Mouse (Mus musculus) kidney, postnatal 36 days (tissue): Measurements from ENCODE around the gene Dusp14.
A peak's percentile ranks its signal among the peaks of the same experiment; 100 is the strongest.

Source experiments
- DNase-seq, 2 experiments: peaks; one replicate each; pipeline ENCODE4 v3.0.0; 2021 to 2022; ENCODE audit warnings: mixed read lengths in 2 of 2

Dusp14 gene

DNA sequence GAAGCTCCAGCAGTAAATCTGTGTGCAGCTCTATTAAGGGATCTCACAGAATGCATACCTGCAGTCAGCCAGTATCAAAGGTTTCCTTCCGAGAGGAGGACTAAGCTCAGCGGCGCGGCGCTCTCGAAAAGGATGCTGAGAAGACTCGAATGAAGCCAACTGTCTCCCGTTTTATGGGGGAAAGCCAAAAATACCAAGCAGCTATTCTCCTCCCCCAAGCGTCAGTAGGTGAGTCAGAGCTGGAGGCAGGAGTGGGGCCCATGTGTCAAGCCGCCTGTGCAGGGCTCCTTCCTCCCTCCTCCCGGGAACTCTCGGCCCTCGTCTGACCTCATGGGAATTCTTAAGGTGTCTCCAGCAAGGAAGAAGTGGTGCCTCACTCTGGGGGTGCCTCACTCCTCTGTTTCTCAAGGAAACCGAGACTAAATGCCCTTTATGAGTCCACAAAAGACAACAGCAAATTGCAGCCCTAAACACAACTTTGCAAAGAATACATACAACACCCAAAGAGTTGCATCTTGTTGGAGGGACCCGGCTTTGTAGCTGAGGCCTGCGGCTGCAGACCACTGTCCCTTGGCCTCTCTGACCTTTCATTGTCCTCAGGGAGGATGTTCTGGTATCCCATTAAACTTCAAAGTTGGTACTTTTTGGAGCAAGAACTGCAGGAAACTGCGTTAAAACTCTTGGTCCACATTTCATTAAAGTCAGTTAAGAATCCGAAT lies 2.0 kb downstream of the Dusp14 start:
- DNase-seq: peak; percentile 42 to 45

DNA sequence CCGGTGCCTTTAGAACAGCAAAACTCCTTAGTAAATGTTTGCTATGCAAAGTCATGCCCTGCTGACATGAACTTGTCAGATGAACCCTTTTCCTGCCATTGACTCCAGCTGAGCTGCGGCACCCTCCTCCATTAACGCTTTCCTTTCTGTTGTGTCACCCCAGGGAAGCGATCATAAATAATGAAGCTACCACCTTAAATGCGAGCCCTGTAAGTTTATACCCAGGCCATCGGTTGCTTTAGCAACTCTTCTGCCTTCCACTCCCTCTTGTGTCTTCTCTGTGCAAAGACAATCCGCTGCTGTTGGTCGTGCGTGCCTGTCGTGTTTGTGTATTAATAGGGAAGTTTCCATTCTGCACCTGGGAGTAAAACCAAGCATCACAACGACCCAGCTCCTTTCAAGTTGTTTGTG lies 3.0 kb downstream of the Dusp14 start:
- DNase-seq: peak in 1 of 2 experiments; percentile 36

DNA sequence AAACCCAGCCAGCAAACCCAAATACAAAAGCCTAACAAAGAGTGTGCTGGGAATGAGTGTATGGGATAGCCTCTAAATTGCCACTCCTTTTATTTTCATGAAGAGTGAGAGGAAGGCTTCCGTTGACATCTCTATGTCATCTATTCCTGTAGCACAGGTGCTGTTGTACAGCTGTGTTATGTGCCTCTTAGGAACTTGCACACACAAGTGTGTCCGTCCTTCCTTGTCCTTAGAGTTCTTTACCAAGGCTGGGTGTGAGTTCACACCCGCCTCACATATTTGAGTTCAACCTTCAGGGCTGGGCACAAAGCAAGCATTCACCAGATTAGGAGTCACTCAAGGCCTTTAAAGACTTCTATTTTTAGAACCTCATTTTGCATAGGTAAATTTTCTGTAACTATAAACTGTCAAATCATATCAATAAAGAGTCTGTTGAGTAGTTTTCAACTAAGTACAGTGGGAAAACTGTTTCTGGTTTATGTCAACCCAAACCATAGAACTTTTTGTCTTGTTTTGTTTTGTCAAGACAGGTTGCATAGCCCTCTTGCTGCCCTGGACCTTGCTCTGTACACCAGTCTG lies 5.3 kb downstream of the Dusp14 start:
- no peak for DNase-seq

DNA sequence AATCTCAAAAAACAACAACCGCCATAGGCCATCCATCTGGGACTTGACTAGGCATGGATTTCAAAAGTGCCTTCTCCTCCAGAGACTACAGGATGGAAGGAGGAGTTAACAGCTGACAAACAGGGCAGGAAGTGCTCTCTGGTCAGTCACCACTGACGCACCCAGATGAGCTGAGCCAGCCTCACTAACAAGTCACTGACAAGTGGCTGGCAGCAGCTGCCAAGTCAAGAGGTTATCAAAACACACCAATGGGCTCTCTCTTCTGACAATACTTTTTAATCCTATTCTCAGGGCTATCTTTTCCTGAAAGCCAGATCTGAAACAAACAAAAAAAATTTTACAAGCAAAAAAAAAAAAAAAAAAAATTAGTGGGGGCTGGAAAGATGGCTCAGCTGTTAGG lies 6.3 kb downstream of the Dusp14 start:
- peak in 1 of 2 experiments; percentile 25 for DNase-seq

DNA sequence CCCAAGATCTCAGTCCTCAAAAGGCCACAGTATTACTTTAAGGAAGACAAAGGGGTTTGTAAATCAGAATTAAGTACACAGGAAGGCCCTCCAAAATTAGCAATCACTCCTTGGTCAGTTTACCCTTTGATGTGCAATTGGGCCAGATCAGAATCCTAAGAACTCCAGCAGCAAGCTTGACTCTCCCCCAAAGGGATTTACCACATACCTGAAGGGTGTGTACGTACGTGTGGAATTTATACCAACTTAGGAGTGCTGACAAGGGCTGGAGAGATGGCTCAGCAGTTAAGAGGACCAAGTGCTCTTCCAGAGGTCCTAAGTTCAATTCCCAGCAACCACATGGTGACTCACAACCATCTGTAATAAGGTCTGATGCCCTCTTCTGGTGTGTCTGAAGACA lies 7.2 kb downstream of the Dusp14 start:
- no peak for DNase-seq

DNA sequence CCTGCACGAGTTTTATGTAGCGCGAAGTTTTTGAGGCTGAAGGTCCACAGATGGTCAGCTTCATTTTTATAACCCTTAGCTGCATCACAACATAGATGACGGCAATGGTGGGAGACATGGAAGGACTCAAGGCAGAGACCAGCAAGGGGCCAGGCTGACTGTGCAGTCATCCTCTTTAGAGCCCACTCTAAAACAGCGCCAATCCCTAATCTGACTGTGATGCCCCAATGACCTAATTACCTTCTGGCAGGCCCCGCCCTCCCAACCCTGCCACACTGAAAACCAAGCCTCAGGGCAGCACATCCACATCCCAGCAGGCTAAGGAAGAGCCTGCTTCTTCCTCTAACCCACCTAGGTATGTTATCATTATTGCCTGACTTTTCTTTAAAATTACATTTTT lies 8.4 kb downstream of the Dusp14 start:
- DNase-seq: no peak

DNA sequence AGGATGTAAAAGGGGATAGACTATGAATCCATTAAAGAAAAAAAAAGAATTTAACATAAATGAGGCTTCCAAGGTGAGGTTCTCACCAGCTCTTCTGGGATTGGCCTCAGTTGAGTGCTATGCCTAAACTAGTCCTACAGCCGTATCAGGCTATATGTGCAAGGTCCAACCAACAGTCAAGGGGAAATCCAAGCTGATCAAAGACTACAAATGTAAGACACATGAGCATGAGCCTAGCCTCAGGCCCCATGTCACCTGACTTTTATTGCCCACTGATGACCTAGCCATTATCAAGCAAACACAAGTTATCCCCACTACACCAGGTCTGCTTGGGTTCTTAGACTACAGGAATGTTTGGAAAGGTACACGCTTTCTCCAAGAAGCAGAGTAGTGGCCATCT lies 9.3 kb downstream of the Dusp14 start:
- DNase-seq: no peak

DNA sequence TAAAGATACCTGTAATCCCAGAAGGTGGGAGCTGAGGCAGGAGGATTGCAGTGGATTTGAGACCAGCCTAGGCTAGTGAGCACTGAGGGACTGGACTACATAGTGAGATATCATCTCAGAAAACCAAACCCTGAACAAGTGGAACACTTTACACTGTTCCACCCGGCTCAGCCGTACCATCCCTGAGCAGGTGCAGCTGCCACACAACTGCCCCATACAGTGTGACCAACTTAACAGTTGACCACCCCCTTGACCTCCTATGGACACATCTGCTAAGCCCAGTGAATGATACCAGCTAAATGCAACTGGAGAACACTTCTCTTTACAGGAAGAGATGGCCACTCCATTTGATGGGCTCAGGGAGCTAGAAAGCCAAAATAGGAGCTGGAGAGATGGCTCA lies 11.6 kb downstream of the Dusp14 start:
- no peak for DNase-seq

DNA sequence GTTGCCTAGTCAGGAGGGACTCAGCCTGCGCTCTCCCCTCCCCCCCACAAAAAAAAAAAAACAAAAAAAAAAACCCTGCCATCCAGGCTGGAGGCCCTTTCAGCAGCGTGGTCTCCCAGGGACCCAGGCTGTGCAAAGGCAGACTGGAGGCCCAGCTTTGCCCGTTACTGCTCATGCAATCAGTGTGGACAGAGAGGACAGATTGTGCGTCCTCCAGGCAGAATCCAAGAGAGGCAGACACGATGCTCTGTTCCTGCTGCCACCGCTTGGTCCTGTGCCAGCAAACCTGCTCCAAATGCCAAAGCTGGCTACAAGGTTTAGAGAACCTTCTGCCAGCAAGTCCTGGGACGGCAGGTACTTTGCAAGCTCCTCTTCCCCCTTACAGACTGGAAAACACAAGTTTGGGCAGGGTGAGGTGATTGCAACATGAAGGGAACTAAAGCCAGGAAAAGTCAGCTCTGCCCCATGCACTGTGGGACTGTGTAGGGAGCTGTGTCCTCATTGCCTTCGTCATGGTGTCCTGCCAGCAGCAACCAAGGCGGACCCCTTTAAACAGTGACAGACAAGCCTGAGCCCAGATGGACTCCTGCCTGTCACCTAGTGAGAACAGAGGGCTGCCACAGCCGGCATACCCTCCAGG lies 15.4 kb downstream of the Dusp14 start:
- peak in 1 of 2 experiments; percentile 68 for DNase-seq

DNA sequence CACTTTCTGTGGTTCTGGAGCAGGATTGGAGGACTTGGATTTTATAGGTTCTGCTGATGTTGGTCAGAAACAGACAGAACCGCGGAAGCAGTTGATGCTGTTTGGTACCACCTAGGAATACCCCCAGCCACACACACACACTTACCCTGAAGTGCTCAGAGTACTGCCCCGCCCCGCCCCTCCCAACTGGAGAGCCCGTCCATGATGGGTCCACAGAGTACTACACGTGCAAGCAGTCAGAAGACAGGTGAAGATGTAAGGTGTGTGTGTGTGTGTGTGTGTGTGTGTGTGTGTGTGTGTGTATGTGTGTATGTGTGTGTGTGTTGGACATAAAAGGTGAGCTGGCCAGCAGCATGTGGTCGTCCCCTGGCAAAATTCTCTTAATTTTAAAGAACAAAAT lies 16.0 kb downstream of the Dusp14 start:
- no peak for DNase-seq

DNA sequence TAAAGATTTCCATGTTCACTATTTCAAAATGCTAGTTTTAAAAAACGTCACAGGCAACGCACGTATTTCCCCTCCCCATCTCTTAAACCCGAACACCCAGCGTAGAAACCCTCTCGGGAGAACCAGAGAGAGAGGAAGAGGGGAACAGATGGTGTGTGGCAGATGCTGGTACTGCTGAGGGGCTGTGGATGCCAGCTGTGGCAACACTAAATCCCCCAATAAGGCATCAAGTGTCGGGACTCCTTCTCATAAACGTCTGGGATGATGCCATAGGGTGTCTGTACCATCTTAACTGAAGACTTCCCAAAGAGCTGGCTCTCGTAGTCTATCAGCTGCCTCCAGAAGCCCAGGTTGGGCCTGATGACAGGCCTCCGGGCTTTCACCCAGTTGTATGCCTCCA lies 20.6 kb downstream of the Dusp14 start:
- DNase-seq: no peak

DNA sequence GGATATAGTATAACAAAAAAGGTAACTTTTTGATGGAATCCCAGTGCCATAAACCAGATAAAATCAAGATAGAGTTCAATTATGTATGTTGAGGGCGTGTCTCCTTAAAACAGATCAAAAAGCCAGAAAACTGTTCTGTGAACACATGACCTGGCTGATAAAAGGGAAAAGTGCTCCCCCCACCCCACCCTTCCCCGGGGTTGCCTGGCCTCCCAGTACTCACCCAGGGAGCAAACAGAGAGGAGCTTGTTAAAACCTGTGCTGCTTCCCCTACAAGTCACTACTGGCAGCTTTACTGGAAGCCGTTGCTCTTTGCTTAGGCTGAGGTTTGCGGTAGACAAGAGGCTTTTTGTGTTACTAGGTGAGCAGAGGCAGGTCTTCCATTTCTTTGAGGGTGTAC lies 21.8 kb downstream of the Dusp14 start:
- DNase-seq: no peak

DNA sequence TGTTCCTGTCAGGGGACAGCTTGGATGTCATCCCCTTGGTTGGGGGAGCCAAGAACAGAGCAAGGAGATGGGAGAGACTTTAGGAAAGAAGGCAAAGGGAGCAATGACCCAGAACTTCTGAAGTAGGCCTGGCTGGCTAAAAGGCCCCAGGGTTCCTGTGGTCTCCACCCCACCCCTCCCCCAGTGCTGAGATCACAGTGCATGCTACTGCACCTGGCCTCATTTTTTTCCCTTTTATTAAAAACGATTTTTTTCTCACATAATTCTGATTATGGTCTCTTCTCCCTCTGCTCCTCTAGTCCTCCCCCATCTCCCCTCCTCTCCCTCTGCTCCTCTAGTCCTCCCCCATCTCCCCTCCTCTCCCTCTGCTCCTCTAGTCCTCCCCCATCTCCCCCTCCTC lies 24.1 kb downstream of the Dusp14 start:
- no peak for DNase-seq

DNA sequence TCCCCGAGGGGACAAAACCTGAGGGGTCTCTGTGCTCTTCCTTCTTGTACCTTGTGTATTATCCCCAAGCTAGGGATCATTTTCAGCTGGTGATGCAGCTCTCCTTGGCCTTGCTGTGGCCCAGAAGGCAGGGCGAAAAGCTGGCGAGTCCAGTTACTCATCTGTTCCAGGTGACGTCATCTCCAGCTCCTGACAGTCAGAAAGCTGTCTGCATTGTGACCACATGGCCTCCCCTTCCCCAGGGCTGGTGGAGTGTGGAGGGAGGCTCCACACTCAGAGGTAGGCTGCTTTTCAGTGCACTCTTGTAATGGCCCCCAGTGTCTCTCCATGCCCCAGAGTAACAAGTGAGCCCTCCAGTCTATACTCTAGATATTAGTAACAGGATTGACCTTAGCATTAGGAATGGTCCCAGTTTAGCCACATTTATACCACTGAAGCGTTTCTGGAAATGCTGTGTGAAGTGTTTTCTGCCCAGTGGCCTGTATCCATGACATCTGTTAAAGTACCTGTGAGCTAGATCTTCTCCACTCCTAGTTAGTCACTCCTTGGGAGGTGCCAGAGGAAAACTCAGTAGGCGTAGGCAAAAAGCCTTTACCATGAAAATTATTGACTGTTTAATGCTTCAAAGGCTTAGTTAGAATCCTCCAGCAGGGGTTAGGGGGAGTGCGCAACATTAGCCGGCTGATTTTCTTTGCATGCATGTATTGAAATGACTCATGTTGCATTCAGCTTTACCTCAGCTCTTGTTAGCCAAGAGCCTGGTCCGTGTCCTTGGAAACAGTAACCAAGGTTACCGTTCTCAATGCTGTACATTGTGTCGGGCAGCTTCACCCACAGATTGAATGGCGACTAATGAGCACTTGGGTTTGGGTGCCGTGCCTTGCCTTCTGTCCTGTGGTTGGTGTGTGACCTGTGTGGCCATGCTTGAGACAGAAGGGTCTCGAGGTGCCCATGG lies 26.0 kb downstream of the Dusp14 start:
- no peak for DNase-seq

DNA sequence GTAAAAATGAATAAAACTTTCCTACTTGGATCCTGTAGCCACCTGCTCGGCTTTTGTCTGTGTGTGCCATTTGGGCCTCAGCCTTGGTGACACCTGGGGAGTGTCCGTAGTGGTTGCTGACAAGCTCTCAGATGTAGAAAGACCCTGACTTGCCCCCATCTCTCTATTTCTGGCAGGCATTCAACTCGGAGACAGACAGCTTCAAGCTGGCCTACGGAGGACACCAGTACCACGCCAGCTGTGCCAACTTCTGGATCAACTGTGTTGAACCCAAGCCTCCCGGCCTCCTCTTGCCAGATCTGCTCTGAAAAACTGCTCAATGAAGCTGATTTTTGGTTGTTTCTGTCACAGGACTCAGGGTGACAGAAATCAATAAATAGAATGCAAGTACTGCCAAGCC lies 28.4 kb downstream of the Dusp14 start:
- DNase-seq: no peak

DNA sequence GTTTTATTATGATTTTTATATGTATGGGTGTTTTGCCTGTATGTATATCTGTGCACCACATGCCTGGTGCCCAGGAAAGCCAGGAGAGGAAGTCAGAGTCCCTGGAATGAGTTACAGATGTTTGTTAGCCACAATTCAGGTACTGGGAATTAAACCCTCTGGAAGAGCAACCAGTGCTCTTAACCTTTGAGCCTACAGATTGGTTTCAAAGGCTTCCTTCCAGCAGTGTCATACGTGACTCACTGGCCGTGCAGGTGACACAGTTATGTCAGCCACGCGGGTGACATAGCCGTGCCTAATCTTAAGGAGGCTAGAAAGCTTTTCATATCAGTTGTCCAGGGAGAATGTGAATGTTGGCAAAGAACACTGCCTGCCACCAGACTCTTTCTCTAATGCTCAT lies 35.4 kb downstream of the Dusp14 start:
- DNase-seq: no peak

DNA sequence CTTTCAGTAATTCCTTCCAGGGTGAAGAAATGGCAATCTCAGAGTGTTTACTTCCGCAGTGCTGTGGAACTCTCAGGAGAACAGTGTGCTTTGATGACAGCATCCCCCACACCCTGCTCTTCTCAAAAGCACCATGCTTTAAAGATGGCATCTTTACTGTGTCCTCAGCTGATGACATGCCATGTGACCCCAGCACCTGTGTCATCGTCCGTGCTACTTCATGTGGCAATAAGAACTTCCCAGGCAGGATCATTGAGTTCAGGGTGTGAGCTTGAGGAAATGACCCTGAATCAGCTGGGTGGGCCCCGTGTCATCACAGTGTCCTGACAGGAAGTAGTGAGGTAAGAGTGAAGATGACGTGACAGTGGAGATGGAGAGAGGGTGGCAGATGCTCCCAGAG lies 36.5 kb downstream of the Dusp14 start:
- no peak for DNase-seq

DNA sequence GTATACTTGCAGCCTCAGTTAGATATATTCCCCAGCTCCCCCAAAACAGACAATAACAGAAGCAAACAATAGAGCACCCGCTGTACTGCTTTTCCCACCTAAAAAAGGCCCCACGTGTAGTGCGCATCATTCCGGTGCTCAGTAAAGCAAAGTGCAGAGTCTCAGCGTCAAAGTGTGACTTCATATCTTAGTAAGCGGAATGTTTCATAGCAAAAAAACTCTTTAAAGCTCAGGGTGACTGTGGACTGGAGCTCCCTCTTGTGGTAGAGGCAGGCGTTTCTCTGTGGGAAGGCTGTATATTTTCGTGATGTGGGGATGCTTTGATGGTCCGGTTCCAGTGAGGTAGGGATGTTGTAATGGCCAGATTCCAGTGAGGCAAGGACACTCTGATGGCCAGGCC lies 37.1 kb downstream of the Dusp14 start:
- peak; percentile 26 to 70 for DNase-seq

DNA sequence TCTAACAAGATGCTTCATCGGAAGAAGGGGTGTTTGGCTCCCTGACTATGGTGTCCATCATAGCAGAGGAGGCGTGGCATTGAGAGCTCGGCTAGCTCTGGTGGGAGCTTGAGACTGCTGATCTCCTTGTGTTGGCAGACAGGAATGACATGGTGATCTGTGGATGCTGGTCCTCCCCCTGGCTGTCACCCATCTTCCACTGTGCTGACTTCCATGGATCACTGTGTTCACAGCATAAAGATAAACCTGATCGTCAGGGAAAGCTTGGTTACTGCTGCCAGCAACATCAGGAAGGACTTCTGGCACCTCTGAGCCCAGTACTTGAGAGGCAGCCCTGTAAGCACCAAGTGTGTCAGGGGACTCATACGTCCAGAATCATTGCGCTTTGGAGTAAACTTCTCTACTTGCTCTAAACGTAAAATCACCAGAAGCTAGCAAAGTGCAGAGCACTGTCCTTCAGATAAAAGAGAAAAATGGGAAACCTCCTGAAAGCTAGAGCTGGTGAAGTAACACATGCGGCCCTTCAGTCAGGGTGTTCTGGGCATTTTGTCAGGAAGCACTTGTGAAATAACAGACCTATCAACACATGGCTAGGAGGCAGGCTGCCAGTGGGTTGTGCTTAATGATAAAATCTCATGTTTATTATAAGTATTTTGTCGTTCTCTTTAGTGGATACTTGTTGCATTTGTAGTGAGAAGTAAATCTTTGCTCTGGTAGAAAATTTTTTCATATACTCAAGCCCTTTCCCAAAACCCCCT lies 40.6 kb downstream of the Dusp14 start:
- DNase-seq: no peak

DNA sequence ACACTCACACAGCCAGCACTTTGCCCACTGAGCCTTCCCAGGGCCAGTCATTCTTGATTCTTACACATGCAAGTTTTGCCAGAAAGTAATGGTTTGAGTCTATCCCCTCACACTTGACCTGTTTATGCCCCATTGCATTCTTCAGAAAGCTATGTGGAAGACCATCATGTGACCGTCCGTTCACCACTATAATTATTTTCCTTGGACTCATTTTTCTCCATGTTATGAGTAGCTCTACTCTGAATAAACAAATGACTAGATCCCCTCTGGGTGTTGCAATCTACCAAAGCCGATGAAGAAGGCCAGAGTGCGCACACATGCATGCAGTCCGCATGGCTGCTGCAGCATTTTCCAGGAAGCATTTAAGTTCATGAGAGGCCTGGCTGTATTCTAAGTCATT lies 41.8 kb downstream of the Dusp14 start:
- no peak for DNase-seq

DNA sequence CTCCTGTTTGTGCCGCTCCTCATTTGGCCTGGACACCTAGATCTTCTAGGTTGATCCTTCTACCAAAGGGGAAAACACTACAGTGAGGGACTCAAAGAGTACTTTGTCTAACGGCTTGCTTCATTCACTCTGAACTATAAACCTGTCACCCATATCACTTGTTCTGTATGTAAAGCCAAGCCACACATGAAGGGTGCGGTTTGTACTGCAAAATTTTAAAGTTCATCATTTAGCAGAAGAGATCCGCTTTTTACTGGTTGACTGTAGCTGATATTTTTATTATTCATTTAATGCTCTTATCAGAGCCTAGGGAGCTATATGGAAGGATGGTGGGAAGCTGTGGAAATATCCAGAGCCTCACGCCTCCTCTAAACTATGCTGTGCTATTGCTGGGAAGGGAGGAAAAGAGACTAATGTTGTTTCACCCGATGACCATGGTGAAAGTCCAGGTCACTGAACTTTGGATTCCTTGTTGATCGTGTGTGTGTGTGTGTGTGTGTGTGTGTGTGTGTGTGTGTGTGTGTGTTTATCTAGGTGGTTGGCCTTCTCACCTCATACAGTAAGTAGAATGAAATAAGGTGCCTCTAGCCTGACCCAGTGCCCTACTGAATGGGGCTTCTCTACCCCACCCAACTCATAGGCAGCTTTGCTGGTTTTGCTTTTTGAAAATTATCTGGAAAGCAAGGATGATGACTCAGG lies 52.1 kb downstream of the Dusp14 start:
- DNase-seq: peak; percentile 58 to 69
